Mouse (Mus musculus) stomach, embryonic 15.5 days (tissue): ENCODE results near the gene Ogfod2. TPM values are rescaled to one million over a fixed set of nuclear protein-coding genes. Genes with fewer than 3 reads are reported as not detected.

Experiments used
- ATAC-seq: fragments of 200-750 bp; cut with Nextera tagmentation; 2 replicates; pipeline ENCODE4 v1.8.0; 2017; ENCODE audit warnings: low read depth, moderate number of reproducible peaks, moderate TSS enrichment; ENCODE audit not compliant: insufficient read depth, low FRiP score
- H3K27ac ChIP-seq: fragments of 300-500 bp; sonication (generic); 2 replicates; pipeline ENCODE4 v1.5.1; 2015; ENCODE audit warnings: mild to moderate bottlenecking, inconsistent platforms
- H3K27me3 ChIP-seq: fragments of 300-500 bp; sonication (generic); replicated peaks from 2 replicates; pipeline ENCODE4 v1.6.1; 2015; ENCODE audit warnings: inconsistent platforms
- H3K36me3 ChIP-seq: fragments of 300-500 bp; sonication (generic); 2 replicates; pipeline ENCODE4 v1.6.1; 2015; ENCODE audit warnings: inconsistent platforms
- H3K4me1 ChIP-seq: fragments of 300-500 bp; sonication (generic); 2 replicates; pipeline ENCODE4 v1.6.1; 2015; ENCODE audit warnings: inconsistent platforms
- H3K4me2 ChIP-seq: fragments of 300-500 bp; sonication (generic); 2 replicates; pipeline ENCODE4 v1.6.1; 2015; ENCODE audit warnings: mild to moderate bottlenecking, inconsistent platforms
- H3K4me3 ChIP-seq: fragments of 300-500 bp; sonication (generic); replicated peaks from 2 replicates; pipeline ENCODE4 v1.5.1; 2015; ENCODE audit warnings: inconsistent platforms
- H3K9ac ChIP-seq: fragments of 300-500 bp; sonication (generic); 2 replicates; pipeline ENCODE4 v1.6.1; 2015; ENCODE audit warnings: inconsistent platforms
- H3K9me3 ChIP-seq: fragments of 300-500 bp; sonication (generic); 2 replicates; pipeline ENCODE4 v1.6.1; 2016; ENCODE audit warnings: inconsistent platforms
- WGBS: fragments of 180-500 bp; shearing (Covaris S2); methylation state at CpG from one replicate; pipeline ENCODE4 v1.1.7; 2015; 5-methylcytosine and 5-hydroxymethylcytosine counted together
- polyA plus RNA-seq: library from polyadenylated mRNA; unstranded; fragments of >200 nt; fragmentation: Nextera tagmentation; extraction: Ambion mirVana; gene quantifications from 2 replicates; pipeline ENCODE4 v1.2.1, GENCODE M21; 2015

Ogfod2 gene
- polyA plus RNA-seq, 1 experiment from 2014 or later, result 24.2 TPM

DNA sequence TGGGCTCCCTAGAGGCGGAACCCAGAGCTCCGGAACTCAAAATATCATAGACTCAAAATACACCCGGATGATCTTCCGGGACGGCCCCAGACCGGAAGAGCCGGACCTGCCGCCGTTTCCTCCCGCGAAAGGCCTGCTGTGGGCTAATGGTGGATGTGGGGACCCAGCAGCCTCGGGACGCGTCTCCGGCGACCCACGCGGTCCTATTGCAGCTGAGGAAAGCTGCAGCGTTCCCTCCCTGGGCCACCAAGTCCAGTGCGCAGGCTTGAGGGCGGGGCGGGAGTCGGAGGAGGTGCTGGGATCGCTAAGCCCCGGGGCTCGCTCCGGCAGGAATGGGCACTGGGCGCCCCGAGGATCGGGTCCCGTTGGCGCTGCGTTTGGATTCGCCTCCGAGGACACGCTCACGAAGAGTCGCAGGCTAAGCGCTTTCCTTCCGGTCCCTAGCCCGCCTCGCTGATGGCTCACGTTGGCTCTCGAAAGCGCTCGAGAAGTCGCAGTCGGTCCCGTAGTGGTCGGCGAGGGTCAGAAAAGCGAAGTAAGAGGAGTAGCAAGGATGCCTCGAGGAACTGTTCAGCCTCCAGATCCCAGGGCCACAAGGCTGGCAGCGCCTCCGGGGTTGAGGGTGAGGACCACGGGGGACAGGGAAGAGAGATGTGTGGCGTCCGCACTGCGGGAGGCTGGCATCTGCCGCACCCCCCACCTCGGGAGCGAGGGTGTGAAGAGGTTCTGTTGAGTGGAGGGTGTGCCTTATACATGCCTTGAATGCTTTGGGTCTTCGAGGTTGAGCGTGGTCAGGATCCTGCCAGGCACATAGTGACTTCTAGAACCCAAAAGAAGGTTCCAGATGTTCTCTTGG, 4.1 kb downstream of the Ogfod2 start, which contains the start of gene Arl6ip4:
TSS of gene Arl6ip4 (plus strand) at position 100 of the 856 bp plus-strand sequence.
- no peaks in the 10 kb centered on the region for H3K27me3 ChIP-seq
- H3K4me1 ChIP-seq, result peaks cover 32% of the 10 kb centered on the region
- under 1% methylated on average over 64 of the region's 64 CpGs for WGBS
- no peaks in the 10 kb centered on the region for H3K9me3 ChIP-seq
- H3K36me3 ChIP-seq, result peaks cover 28% of the 10 kb centered on the region
- H3K4me2 ChIP-seq, result peak within 1 kb of the TSS; percentile 95
- peak within 1 kb of the TSS; percentile 98 for H3K9ac ChIP-seq
- H3K4me3 ChIP-seq, result peak within 1 kb of the TSS; percentile 84
- ATAC-seq, result no peak
- peak within 1 kb of the TSS; percentile 79 for H3K27ac ChIP-seq

DNA sequence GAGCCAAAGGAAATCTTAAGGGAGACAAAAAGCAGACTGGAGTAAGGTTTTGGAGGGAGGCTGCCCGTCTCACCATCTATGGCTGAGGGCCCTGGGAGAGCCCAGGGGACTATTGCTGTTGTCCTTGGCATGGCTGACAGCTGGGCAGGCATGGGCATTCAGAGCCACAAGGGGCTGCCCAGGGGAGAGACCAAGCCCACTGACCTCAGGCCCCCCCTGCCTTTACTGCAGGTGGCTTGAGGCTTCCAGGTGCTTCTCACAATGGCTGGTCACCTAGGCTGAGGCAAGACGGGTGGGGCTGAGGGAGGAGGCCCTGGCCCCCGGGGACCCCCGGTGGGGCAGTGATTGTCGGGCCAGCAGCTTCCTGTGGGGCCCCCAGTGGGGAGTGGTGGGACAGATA, 7.1 kb downstream of the Ogfod2 start:
- Histone ChIP-seq H3K4me3 (no peak overlapping the region), H3K36me3 (peaks cover 39% of the 10 kb centered on the region), H3K9ac (no peak overlapping the region), H3K27ac (no peak overlapping the region), H3K4me2 (no peak overlapping the region), H3K4me1 (peaks cover 19% of the 10 kb centered on the region), H3K9me3 (no peaks in the 10 kb centered on the region), H3K27me3 (no peaks in the 10 kb centered on the region)
- 62% methylated on average over 5 of the region's 5 CpGs for WGBS
- ATAC-seq, result no peak

DNA sequence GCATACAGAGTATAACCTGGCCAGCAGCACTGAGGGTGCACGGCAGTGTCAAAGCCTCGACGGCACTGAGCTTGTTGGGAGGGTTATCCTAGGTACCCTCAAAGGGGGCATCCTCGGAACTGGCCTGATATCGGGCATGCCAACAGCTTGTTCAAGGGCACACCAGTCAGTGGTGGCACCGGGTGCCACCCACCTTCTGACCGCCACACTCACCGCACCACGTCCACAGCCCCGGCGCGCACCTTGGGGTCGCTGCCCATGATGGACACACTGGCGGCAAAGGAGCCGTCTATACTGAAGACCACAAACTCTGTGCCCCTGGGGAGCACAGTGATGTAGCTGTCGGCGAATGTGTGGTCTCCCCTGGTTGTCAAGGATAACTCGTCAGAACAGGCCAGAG, 10.3 kb downstream of the Ogfod2 start:
- no peak overlapping the region for H3K4me3 ChIP-seq
- peaks cover 35% of the 10 kb centered on the region for H3K36me3 ChIP-seq
- no peak for ATAC-seq
- H3K4me2 ChIP-seq, result no peak overlapping the region
- H3K27ac ChIP-seq, result no peak overlapping the region
- H3K9me3 ChIP-seq, result no peaks in the 10 kb centered on the region
- no peak overlapping the region for H3K9ac ChIP-seq
- 89% methylated on average over 18 of the region's 18 CpGs for WGBS
- no peaks in the 10 kb centered on the region for H3K27me3 ChIP-seq
- peaks cover 2% of the 10 kb centered on the region for H3K4me1 ChIP-seq

DNA sequence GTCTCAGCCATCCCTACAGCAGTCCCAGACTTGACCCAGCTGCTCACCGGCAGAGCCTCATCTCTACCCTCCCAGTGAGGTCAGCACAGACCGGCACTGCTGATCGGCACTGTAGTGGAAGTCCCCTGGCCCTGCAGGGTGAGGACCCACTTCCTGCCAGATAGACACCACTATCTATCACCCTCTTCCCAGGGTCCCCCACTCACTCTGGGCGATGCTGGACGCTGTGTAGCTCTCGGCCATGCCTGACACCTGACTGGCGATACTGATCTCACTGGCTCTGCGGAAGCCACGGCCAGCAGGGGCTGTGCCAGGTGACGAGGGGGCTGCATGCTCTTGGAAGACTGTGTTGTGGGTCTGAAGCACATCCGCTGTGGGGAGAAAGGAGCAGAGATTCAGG, 13.0 kb downstream of the Ogfod2 start:
- Histone ChIP-seq H3K36me3 (peaks cover 17% of the 10 kb centered on the region), H3K9ac (no peak overlapping the region)
- 87% methylated on average over 11 of the region's 11 CpGs for whole genome bisulfite sequencing

DNA sequence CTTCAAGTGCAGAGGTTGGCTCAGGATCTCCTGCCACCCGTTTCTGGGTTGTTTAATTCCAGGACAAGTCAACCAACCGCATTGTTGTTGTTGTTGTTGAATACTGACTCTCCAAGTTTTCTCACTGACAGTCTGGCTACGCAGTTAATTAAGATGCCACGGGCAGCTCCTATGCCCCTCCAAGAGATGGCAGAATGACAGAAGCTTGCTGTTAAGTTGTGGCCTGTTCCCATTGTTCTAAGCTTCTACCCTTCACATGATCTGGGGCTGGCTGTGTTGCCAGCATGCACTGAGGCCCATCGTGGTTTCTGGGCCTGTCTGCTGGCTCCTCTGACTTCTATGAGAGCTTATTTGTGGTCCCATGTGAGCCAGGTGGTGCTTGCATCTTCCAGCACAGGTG, 22.2 kb downstream of the Ogfod2 start:
- H3K27me3 ChIP-seq, result no peaks in the 10 kb centered on the region
- H3K9me3 ChIP-seq, result no peaks in the 10 kb centered on the region
- peaks cover 3% of the 10 kb centered on the region; the same call in 1 of the 2 replicates for H3K36me3 ChIP-seq
- no peak for ATAC-seq
- H3K4me2 ChIP-seq, result no peak overlapping the region
- no peak overlapping the region for H3K9ac ChIP-seq
- H3K27ac ChIP-seq, result no peak overlapping the region
- H3K4me3 ChIP-seq, result no peak overlapping the region
- no peaks in the 10 kb centered on the region for H3K4me1 ChIP-seq
- 85% methylated on average over 5 of the region's 5 CpGs for WGBS

More for the DNA sequence above, 13.0 kb downstream of the Ogfod2 start:
- no peak for ATAC-seq
- Histone ChIP-seq H3K9me3 (no peaks in the 10 kb centered on the region), H3K4me2 (no peak overlapping the region), H3K4me1 (no peaks in the 10 kb centered on the region), H3K27me3 (no peaks in the 10 kb centered on the region), H3K27ac (no peak overlapping the region), H3K4me3 (no peak overlapping the region)

DNA sequence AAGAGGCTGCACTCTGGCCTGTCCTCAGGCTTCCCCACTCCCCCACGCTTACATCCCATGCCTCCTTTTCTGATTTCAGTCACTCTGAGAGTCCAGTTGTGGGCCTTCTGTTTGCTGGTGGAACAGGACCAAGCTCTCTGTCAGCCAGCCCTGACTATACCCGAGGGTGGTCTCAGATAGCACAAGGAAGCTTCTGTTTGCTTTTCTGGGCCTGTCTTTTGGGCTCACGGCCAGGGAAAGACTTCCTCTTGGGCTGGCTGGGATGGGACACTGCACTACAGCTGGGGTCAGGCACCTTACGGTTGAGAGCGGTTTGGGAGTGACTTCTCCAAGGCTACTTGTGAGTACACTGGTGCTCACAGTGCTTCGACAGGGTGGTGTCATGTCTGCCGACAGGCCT, 26.0 kb downstream of the Ogfod2 start:
- no peak overlapping the region for H3K4me3 ChIP-seq
- no peaks in the 10 kb centered on the region for H3K9me3 ChIP-seq
- H3K4me2 ChIP-seq, result no peak overlapping the region
- no peaks in the 10 kb centered on the region for H3K4me1 ChIP-seq
- WGBS, result 65% methylated on average over 7 of the region's 7 CpGs
- H3K27me3 ChIP-seq, result no peaks in the 10 kb centered on the region
- no peak overlapping the region for H3K27ac ChIP-seq
- no peak overlapping the region for H3K9ac ChIP-seq
- H3K36me3 ChIP-seq, result peaks cover 14% of the 10 kb centered on the region
- no peak for ATAC-seq

DNA sequence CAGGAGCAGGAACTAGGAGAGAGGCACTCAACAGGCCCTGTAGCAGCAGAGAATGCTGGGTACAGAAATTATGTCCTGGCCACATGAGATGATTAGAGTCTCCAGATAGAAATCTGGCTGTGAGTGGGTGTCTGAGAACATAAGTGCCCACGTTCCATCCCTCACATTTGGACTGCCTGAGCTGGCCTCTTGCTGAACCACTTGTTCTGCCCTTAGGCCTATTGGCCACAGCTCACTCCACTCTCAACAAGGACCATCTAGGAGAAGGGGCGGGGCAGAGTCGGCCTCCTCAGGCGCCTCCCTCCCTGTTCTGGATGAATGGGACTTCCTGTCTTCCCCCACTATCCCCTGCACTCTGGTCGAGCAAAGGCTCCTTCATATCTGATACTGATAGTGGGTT, 36.9 kb downstream of the Ogfod2 start:
- no peak for ATAC-seq
- 68% methylated on average over 5 of the region's 5 CpGs for WGBS

DNA sequence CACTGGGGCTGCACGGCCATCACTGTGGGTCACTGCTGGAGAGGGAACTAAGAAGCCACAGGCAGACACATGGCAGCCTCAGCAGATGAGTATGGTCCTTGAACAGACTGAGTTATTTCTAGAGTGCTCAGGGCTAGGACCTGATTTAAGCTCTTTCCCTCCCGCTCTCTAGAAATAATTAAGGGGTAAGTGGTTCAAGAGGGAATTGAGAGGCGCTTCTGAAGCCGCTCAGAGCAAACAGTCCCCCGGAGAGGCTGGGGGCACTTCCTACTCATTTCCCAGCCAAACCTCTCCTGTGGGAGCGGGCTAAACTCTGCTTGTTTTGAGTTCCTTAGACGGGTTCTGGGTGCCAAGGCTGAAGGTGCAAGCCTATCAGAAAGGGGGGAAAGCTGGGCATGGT, 38.8 kb downstream of the Ogfod2 start:
- Histone ChIP-seq H3K36me3 (no peaks in the 10 kb centered on the region), H3K4me1 (no peaks in the 10 kb centered on the region), H3K4me2 (no peak overlapping the region), H3K27me3 (no peaks in the 10 kb centered on the region), H3K4me3 (no peak overlapping the region), H3K27ac (no peak overlapping the region), H3K9me3 (no peaks in the 10 kb centered on the region), H3K9ac (no peak overlapping the region)
- no peak for ATAC-seq
- 79% methylated on average over 7 of the region's 7 CpGs for WGBS

More for the DNA sequence above, 36.9 kb downstream of the Ogfod2 start:
- H3K4me3 ChIP-seq, result no peak overlapping the region
- no peak overlapping the region for H3K4me2 ChIP-seq
- no peaks in the 10 kb centered on the region for H3K36me3 ChIP-seq
- no peak overlapping the region for H3K27ac ChIP-seq
- no peaks in the 10 kb centered on the region for H3K9me3 ChIP-seq
- no peaks in the 10 kb centered on the region for H3K27me3 ChIP-seq
- no peaks in the 10 kb centered on the region for H3K4me1 ChIP-seq
- no peak overlapping the region for H3K9ac ChIP-seq

DNA sequence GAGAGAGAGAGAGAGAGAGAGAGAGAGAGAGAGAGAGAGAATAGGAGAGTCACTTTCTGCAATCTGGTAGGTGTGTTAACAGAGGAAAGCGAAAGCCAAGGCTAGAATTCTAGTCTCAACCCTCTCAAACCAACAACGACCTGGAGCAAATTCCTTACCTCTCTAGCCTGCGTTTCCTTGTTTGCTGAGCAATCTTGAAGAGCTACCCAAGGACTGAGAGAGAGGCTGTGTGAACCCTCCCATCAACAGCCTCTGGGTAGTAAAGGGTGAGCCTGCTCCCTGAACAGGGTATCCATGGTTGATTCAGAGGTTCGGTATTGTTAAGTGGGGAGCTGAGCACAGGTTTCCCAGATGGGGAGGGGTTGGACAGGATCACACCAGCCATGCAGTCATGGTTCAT, 40.6 kb downstream of the Ogfod2 start:
- no peaks in the 10 kb centered on the region for H3K36me3 ChIP-seq
- H3K9me3 ChIP-seq, result no peaks in the 10 kb centered on the region
- H3K4me3 ChIP-seq, result no peak overlapping the region
- no peak for ATAC-seq
- 82% methylated on average over 4 of the region's 4 CpGs for WGBS
- H3K9ac ChIP-seq, result no peak overlapping the region
- no peaks in the 10 kb centered on the region for H3K4me1 ChIP-seq
- H3K27ac ChIP-seq, result no peak overlapping the region
- H3K27me3 ChIP-seq, result no peaks in the 10 kb centered on the region
- H3K4me2 ChIP-seq, result no peak overlapping the region

DNA sequence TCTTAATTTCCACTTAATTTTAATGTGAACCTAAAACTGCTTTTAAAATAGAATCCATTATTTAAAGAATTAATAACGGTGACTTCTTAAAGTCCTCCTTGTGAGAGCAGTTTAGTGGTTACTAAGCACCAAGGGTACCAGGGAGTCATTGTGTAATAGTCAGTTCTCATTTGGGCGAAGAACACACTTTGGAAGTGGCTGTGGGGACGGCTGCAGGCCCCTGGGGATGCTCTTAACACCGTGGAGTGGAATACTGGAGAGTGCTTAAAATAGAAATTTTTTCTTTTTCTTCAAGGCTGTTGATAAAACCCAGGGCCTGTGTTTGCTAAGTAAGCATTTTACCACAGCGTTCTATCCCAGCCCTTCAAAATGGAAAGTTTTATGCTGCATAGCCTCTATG, 43.8 kb downstream of the Ogfod2 start:
- Histone ChIP-seq H3K9ac (no peak overlapping the region), H3K9me3 (no peaks in the 10 kb centered on the region), H3K27ac (no peak overlapping the region), H3K4me1 (peaks cover 10% of the 10 kb centered on the region; the same call in 1 of the 2 replicates), H3K4me3 (no peak overlapping the region), H3K27me3 (no peaks in the 10 kb centered on the region), H3K4me2 (no peak overlapping the region), H3K36me3 (no peaks in the 10 kb centered on the region)
- 69% methylated on average over 5 of the region's 5 CpGs for WGBS
- ATAC-seq, result no peak

DNA sequence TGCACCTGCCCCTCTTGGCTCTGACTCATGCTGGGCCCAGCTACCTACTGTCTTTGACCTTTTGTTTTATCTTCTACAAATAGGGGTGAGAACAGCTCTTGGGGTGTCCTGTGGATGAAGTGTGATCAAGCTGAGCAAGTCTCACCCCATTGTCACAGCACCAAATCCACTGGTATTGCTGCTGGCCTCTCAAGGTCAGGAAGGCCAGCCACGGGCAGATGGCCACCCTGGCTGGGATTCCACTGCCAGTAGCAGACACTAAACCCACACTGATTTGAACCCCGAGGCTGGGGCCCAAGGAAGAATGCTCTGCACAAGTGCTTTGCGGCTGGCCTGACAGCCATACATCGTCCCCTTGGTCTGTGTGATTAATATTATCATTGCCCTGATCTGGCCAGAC, 46.2 kb downstream of the Ogfod2 start:
- WGBS, result 59% methylated on average over 4 of the region's 4 CpGs

DNA sequence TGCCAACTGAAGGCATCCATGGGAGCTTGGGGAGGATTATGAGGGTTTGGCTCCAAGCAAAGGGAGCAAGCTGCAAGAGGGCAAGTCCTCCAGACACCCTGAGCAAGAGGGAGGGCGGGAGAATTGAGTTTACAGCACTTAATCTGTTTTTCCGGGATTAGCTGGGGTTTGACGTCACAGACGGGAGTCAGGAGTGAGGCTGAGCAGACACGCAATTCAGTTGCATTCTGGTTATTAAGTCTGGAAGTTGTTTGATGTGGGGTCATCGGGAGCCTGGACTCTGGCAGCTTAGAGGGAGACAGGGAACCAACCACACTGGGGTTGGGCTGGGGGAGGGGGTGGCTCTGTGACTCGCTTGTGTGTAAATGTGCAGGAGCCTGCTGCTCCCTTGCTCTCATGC, 47.4 kb downstream of the Ogfod2 start:
- Histone ChIP-seq H3K9ac (no peak overlapping the region), H3K9me3 (no peaks in the 10 kb centered on the region), H3K4me3 (no peak overlapping the region), H3K36me3 (no peaks in the 10 kb centered on the region), H3K27me3 (no peaks in the 10 kb centered on the region), H3K4me2 (no peak overlapping the region), H3K27ac (no peak overlapping the region), H3K4me1 (peaks cover 10% of the 10 kb centered on the region; the same call in 1 of the 2 replicates)
- peak; percentile 61 for ATAC-seq
- 24% methylated on average over 7 of the region's 7 CpGs for WGBS

More for the DNA sequence above, 46.2 kb downstream of the Ogfod2 start:
- H3K9ac ChIP-seq, result no peak overlapping the region
- ATAC-seq, result no peak
- H3K27ac ChIP-seq, result no peak overlapping the region
- H3K36me3 ChIP-seq, result no peaks in the 10 kb centered on the region
- H3K9me3 ChIP-seq, result no peaks in the 10 kb centered on the region
- no peak overlapping the region for H3K4me3 ChIP-seq
- peaks cover 10% of the 10 kb centered on the region; the same call in 1 of the 2 replicates for H3K4me1 ChIP-seq
- no peaks in the 10 kb centered on the region for H3K27me3 ChIP-seq
- H3K4me2 ChIP-seq, result no peak overlapping the region
